Mouse (Mus musculus) midbrain, embryonic 10.5 days (tissue): Measurements from ENCODE around the gene Mettl3. TPM values are rescaled to one million over a fixed set of nuclear protein-coding genes. Genes with fewer than 3 reads are reported as not detected.

ENCODE experiments used
- DNase-seq: peaks from one replicate; pipeline ENCODE4 v3.0.0-alpha.2; 2017; ENCODE audit warnings: low spot score
- H3K27ac ChIP-seq: fragments of 300-500 bp; sonication (generic); replicated peaks from 2 replicates; pipeline ENCODE4 v1.5.1; 2016; ENCODE audit warnings: mild to moderate bottlenecking
- H3K27me3 ChIP-seq: fragments of 300-500 bp; sonication (generic); 2 replicates; pipeline ENCODE4 v1.6.1; 2016; ENCODE audit warnings: low read depth, mild to moderate bottlenecking; ENCODE audit not compliant: poor library complexity, severe bottlenecking
- H3K36me3 ChIP-seq: fragments of 300-500 bp; sonication (generic); 2 replicates; pipeline ENCODE4 v1.6.1; 2016; ENCODE audit warnings: mild to moderate bottlenecking, moderate library complexity
- H3K4me1 ChIP-seq: fragments of 300-500 bp; sonication (generic); 2 replicates; pipeline ENCODE4 v1.6.1; 2016
- H3K4me3 ChIP-seq: fragments of 300-500 bp; sonication (generic); 2 replicates; pipeline ENCODE4 v1.5.1; 2016; ENCODE audit warnings: mild to moderate bottlenecking, moderate library complexity
- H3K9me3 ChIP-seq: fragments of 300-500 bp; sonication (generic); replicated peaks from 2 replicates; pipeline ENCODE4 v1.6.1; 2016; ENCODE audit warnings: mild to moderate bottlenecking
- WGBS: fragments of 180-500 bp; shearing (Covaris S2); methylation state at CpG from one replicate; pipeline ENCODE4 v1.1.7; 2016; 5-methylcytosine and 5-hydroxymethylcytosine counted together
- polyA plus RNA-seq: library from polyadenylated mRNA; unstranded; fragments of >200 nt; fragmentation: Nextera tagmentation; extraction: Ambion mirVana; gene quantifications from 2 replicates; pipeline ENCODE4 v1.2.1, GENCODE M21; 2016

Gene Mettl3
- polyA plus RNA-seq, 1 experiment from 2014 or later = 63.8 TPM

DNA sequence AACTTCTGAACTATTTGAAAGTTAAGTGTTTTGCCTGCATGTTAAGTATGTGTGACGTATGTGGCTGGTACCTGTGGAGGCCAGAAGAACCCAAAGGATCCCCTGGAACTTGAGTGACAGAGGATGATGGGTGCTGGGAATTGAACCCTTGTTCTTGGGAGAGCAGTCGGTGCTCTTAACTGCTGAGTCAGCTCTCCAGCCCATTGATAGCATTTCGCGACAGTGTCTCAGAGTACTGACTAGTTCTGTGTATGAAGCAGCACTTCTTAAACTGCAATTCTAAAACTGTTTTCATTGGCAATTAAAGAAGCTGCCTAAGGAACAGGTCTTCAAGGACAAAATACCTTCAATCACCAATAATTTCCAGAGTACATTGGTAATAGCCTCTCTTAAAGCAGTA is 27.7 kb downstream of the Mettl3 start:
- Histone ChIP-seq H3K4me1 (peaks cover 20% of the 10 kb centered on the region), H3K4me3 (no peak overlapping the region), H3K36me3 (peaks cover 29% of the 10 kb centered on the region), H3K27ac (no peak overlapping the region), H3K27me3 (no peaks in the 10 kb centered on the region), H3K9me3 (no peaks in the 10 kb centered on the region)
- DNase-seq = no peak
- WGBS = 93% methylated on average over 4 of the region's 4 CpGs

GRCm38 (mm10) chr14:52272781-52273180 is 32.1 kb downstream of the Mettl3 start:
- H3K4me1 ChIP-seq = no peaks in the 10 kb centered on the region
- no peaks in the 10 kb centered on the region for H3K27me3 ChIP-seq
- H3K4me3 ChIP-seq = no peak overlapping the region
- no peak for DNase-seq
- 79% methylated on average over 3 of the region's 3 CpGs for whole genome bisulfite sequencing
- no peaks in the 10 kb centered on the region for H3K9me3 ChIP-seq
- peaks cover 48% of the 10 kb centered on the region for H3K36me3 ChIP-seq
- no peak overlapping the region for H3K27ac ChIP-seq

- under 1% methylated on average over 54 of the region's 54 CpGs for WGBS
- H3K36me3 ChIP-seq = peaks cover 10% of the 10 kb centered on the region
- H3K4me3 ChIP-seq = peak within 1 kb of the TSS; percentile 94
- DNase-seq = peak; percentile 98
- no peaks in the 10 kb centered on the region for H3K27me3 ChIP-seq
- H3K4me1 ChIP-seq = peaks cover 28% of the 10 kb centered on the region
- peak within 1 kb of the TSS; percentile 97 for H3K27ac ChIP-seq
- no peaks in the 10 kb centered on the region for H3K9me3 ChIP-seq
Measured at GRCm38 (mm10) chr14:52257484-52258213, 47.3 kb downstream of the Mettl3 start, which contains the start of gene Chd8. Chd8 (minus strand) TSS chr14:52257780.

- no peaks in the 10 kb centered on the region for H3K9me3 ChIP-seq
- H3K27me3 ChIP-seq = no peaks in the 10 kb centered on the region
- peak overlapping the region; percentile 97 for H3K27ac ChIP-seq
- peak overlapping the region; percentile 94 for H3K4me3 ChIP-seq
- peaks cover 28% of the 10 kb centered on the region for H3K4me1 ChIP-seq
- H3K36me3 ChIP-seq = peaks cover 14% of the 10 kb centered on the region
- 11% methylated on average over 18 of the region's 18 CpGs for WGBS
- DNase-seq = peak; percentile 27
Measured at GRCm38 (mm10) chr14:52256311-52257175, 48.4 kb downstream of the Mettl3 start.

- no peaks in the 10 kb centered on the region for H3K27me3 ChIP-seq
- H3K4me3 ChIP-seq = no peak overlapping the region
- H3K27ac ChIP-seq = no peak overlapping the region
- 84% methylated on average over 4 of the region's 4 CpGs for WGBS
- no peaks in the 10 kb centered on the region for H3K9me3 ChIP-seq
- H3K4me1 ChIP-seq = peaks cover 17% of the 10 kb centered on the region
- no peak for DNase-seq
- peaks cover 10% of the 10 kb centered on the region for H3K36me3 ChIP-seq
Measured at GRCm38 (mm10) chr14:52246129-52246528, 58.8 kb downstream of the Mettl3 start.

Other genes starting within 250 kb of the Mettl3 start
- 876 and 930 TPM in 2 replicates for gene Hnrnpc, start 201.1 kb downstream of the Mettl3 start, polyA plus RNA-seq
- 106 TPM in 2 replicates for gene Rpgrip1, start 194.4 kb downstream of the Mettl3 start, polyA plus RNA-seq
- gene Supt16, start 107.7 kb downstream of the Mettl3 start, polyA plus RNA-seq = 88.3 and 90.6 TPM in 2 replicates
- 38.9 and 49.7 TPM in 2 replicates for gene Chd8, start 47.3 kb downstream of the Mettl3 start, polyA plus RNA-seq
- 50.1 and 56.1 TPM in 2 replicates for gene Tox4, start 26.0 kb downstream of the Mettl3 start, polyA plus RNA-seq
- gene Rab2b, start 25.6 kb downstream of the Mettl3 start, polyA plus RNA-seq = 27.5 and 39.0 TPM in 2 replicates
- gene Sall2, start 23.6 kb upstream of the Mettl3 start, polyA plus RNA-seq = 82.4 and 90.2 TPM in 2 replicates
- gene Olfr1513, start 51.3 kb upstream of the Mettl3 start, polyA plus RNA-seq = not detected in 2 replicates
- gene Olfr1512, start 74.0 kb upstream of the Mettl3 start, polyA plus RNA-seq = not detected in 2 replicates
- 0.21 TPM in 1 of 2 replicates, not detected in the other for gene Olfr1511, start 92.3 kb upstream of the Mettl3 start, polyA plus RNA-seq
- not detected in 2 replicates for gene Olfr1510, start 109.2 kb upstream of the Mettl3 start, polyA plus RNA-seq
- not detected in 2 replicates for gene Olfr1509, start 137.9 kb upstream of the Mettl3 start, polyA plus RNA-seq
- gene Olfr1508, start 162.4 kb upstream of the Mettl3 start, polyA plus RNA-seq = not detected in 2 replicates
- not detected in 2 replicates for gene Olfr1507, start 190.6 kb upstream of the Mettl3 start, polyA plus RNA-seq